Mouse (Mus musculus) gastrocnemius, postnatal 25 days (tissue): ENCODE measurements around the gene Tmem270. TPM values are rescaled to one million over a fixed set of nuclear protein-coding genes. Genes with fewer than 3 reads are reported as not detected.

Source experiments
- DNase-seq: peaks from one replicate; pipeline ENCODE4 v3.0.0; 2022
- total RNA-seq, 2 experiments: library from RNA; stranded (reverse); gene quantifications; 1 replicate in 1 of 2; 2 replicates in 1 of 2; pipeline ENCODE4 v1.2.3; 2021

Gene Tmem270
- total RNA-seq, 2 experiments from 2014 or later: not detected

- DNase-seq: peak; percentile 71
These were observed 18.8 kb downstream of the Tmem270 start for GRCm38 (mm10) chr5:134887447-134888335.

GRCm38 (mm10) chr5:134883077-134883476, 23.5 kb downstream of the Tmem270 start:
- DNase-seq: peak; percentile 61

DNA sequence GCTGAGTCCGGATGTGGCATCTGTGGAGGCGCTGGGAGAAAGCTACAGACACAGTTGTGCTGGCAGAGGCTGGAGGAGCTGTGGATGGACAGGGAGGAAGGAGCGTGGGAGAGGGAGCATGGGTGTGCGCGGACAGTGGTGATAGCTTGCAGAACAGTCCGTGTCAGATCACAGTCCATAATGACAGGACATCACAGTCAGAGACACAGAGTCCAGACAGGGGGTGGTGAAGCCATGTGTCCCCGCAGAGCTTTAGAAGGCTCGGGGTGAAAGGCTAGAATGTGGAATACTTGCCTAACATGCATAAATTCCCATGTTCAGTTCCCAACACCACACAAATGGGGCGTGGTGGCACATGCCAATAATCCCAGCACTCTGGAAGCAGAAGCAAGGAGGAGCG, 29.7 kb downstream of the Tmem270 start:
- no peak for DNase-seq

- DNase-seq: no peak
These were observed 31.3 kb downstream of the Tmem270 start for GRCm38 (mm10) chr5:134875245-134875644.

- peak; percentile 84 for DNase-seq
These were observed 32.3 kb downstream of the Tmem270 start for GRCm38 (mm10) chr5:134873956-134874879.

GRCm38 (mm10) chr5:134873034-134873433, 33.5 kb downstream of the Tmem270 start:
- DNase-seq: no peak

- peak; percentile 62 for DNase-seq
These were observed 33.9 kb downstream of the Tmem270 start for GRCm38 (mm10) chr5:134872597-134872996.

DNA sequence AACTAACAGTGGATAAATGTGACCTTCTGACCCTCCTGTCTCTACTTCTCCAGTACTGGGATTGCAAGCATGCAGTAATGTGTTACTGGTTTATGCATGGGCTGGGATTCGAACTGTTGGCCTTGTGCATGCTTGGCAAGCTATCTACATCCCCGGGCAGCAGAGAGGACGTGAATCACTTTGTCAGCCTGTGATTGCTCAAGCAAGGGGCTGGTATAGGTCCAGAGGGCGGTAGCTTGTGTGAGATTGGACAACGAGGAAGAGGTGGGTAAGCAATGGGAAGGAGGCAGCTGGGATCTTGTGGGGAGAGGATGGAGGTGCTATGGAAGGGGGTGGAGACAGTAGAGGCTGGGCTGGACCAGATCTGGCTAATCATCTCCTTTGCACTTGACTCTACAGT, 38.0 kb downstream of the Tmem270 start:
- no peak for DNase-seq

DNA sequence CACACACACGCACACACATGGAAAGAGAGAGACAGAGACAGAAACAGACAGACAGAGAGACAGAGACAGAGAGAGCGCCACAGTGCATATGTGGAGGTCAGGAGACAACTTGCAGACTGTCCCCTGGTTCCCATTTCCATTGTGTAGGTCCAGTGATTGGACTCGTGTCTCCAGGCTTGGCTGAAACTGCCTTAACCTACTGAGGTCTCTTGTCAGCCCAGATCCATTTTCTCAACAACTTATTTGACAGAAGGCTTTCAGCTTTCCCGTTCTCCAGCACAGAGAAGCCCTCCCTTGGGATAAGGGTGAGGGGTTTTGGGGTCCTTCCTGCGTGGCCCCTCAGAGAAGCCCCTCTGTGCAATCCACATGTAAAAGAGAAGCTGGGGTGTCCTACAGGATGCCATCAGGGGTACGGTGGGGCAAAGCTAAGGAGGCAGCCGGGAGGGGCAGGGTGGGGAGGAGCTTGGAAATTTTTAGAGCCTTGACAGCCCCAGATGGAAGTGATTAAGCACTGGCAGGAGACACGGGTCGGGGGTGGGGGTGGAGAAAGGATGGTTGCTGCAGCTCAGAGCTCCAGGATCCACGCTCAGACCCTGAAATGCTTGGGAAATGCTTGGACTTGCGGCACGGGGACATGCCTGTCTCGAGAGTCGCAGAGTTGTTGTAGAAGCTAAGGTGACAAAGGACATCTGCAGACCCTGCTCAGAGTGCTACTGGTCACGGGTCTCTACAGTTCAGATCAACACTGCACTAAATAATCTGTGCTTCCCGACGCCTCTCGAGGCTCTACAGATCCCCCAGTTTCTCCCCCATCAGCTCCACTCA, 39.0 kb downstream of the Tmem270 start:
- peak; percentile 33 for DNase-seq

- peak; percentile 25 for DNase-seq
These were observed 41.4 kb downstream of the Tmem270 start for GRCm38 (mm10) chr5:134865158-134865557.

GRCm38 (mm10) chr5:134861902-134862497, 44.5 kb downstream of the Tmem270 start:
- DNase-seq: peak; percentile 28

GRCm38 (mm10) chr5:134859193-134859592, 47.3 kb downstream of the Tmem270 start:
- DNase-seq: no peak

GRCm38 (mm10) chr5:134858378-134858777, 48.2 kb downstream of the Tmem270 start:
- DNase-seq: no peak

DNA sequence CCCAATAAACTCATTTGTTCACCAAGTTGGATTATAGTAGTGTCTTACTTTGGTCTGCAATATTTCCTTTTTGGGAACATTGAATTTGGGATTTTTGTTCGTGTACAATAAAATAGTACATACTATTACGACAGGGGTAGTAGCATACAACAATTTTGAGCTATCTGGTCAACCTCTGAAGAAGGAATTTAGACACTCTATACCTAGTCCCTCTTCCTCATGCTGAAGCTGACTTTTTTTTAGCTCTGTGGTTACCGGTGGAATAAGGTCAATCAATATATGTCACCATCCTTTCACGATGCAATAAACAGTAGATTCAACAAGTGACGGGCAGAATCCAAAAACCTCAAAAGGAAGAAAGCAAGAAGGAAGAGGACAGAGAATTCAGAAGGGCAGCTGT, 53.7 kb downstream of the Tmem270 start:
- no peak for DNase-seq

Other genes with a start within 250 kb of the Tmem270 start
- gene Limk1, start 218.1 kb downstream of the Tmem270 start, total RNA-seq: 1 to 10 TPM; 2.7 to 2.8 TPM
- 100 to 1,000 TPM in 1 of 2 experiments, 10 to 100 TPM in 1; 72.9 to 155 TPM for gene Eln, start 159.4 kb downstream of the Tmem270 start, total RNA-seq
- gene Cldn13, start 8.8 kb upstream of the Tmem270 start, total RNA-seq: not detected
- 1 to 10 TPM; 4.0 to 5.2 TPM for gene Mettl27, start 25.6 kb upstream of the Tmem270 start, total RNA-seq
- gene Cldn4, start 40.2 kb upstream of the Tmem270 start, total RNA-seq: not detected
- gene Cldn3, start 79.5 kb upstream of the Tmem270 start, total RNA-seq: under 1 TPM in 1 of 2 experiments, not detected in 1; 0.21 TPM
- gene Abhd11, start 102.4 kb upstream of the Tmem270 start, total RNA-seq: 10 to 100 TPM; 57.1 to 58.5 TPM
- 1 to 10 TPM in 1 of 2 experiments, under 1 TPM in 1; 0.69 to 1.5 TPM for gene Stx1a, start 116.7 kb upstream of the Tmem270 start, total RNA-seq
- gene Dnajc30, start 157.5 kb upstream of the Tmem270 start, total RNA-seq: 10 to 100 TPM; 22.0 to 25.2 TPM
- 10 to 100 TPM; 21.7 to 27.4 TPM for gene Bud23, start 158.2 kb upstream of the Tmem270 start, total RNA-seq
- gene Vps37d, start 171.5 kb upstream of the Tmem270 start, total RNA-seq: under 1 TPM in 1 of 2 experiments, not detected in 1; 0.41 TPM
- 10 to 100 TPM; 72.1 to 80.3 TPM for gene Mlxipl, start 183.2 kb upstream of the Tmem270 start, total RNA-seq
- gene Tbl2, start 242.9 kb upstream of the Tmem270 start, total RNA-seq: 10 to 100 TPM in 1 of 2 experiments, 1 to 10 TPM in 1; 7.5 to 10.5 TPM